Mouse (Mus musculus) limb, embryonic 13.5 days (tissue): ENCODE measurements at regions not wholly inside any gene's neighbourhood (a gene's known extent, or its start where the extent isn't known, plus 50 kb on each side); places are given as distances from the start of the nearest gene placed in this dataset.

Source experiments
- ATAC-seq: fragments of 200-750 bp; cut with Nextera tagmentation; 2 replicates; pipeline ENCODE4 v1.8.0; 2017; ENCODE audit warnings: low read depth, moderate number of reproducible peaks, moderate TSS enrichment; ENCODE audit not compliant: low FRiP score
- H3K27ac ChIP-seq: fragments of 300-500 bp; sonication (generic); 2 replicates; pipeline ENCODE4 v1.5.1; 2015; ENCODE audit warnings: inconsistent platforms, mild to moderate bottlenecking, moderate library complexity
- H3K27me3 ChIP-seq: fragments of 300-500 bp; sonication (generic); 2 replicates; pipeline ENCODE4 v1.6.1; 2015; ENCODE audit warnings: mild to moderate bottlenecking, inconsistent platforms
- H3K36me3 ChIP-seq: fragments of 300-500 bp; sonication (generic); 2 replicates; pipeline ENCODE4 v1.6.1; 2015; ENCODE audit warnings: inconsistent platforms, mild to moderate bottlenecking, moderate library complexity
- H3K4me1 ChIP-seq: fragments of 300-500 bp; sonication (generic); 2 replicates; pipeline ENCODE4 v1.6.1; 2015; ENCODE audit warnings: inconsistent platforms
- H3K4me2 ChIP-seq: fragments of 300-500 bp; sonication (generic); replicated peaks from 2 replicates; pipeline ENCODE4 v1.6.1; 2015; ENCODE audit warnings: inconsistent platforms, mild to moderate bottlenecking, moderate library complexity
- H3K4me3 ChIP-seq: fragments of 300-500 bp; sonication (generic); 2 replicates; pipeline ENCODE4 v1.5.1; 2015; ENCODE audit warnings: moderate library complexity, mild to moderate bottlenecking, inconsistent platforms
- H3K9ac ChIP-seq: fragments of 300-500 bp; sonication (generic); 2 replicates; pipeline ENCODE4 v1.6.1; 2015; ENCODE audit warnings: mild to moderate bottlenecking, inconsistent platforms
- H3K9me3 ChIP-seq: fragments of 300-500 bp; sonication (generic); 2 replicates; pipeline ENCODE4 v1.6.1; 2016; ENCODE audit warnings: inconsistent platforms
- WGBS: fragments of 180-500 bp; shearing (Covaris S2); methylation state at CpG from one replicate; pipeline ENCODE4 v1.1.7; 2015; 5-methylcytosine and 5-hydroxymethylcytosine counted together

DNA sequence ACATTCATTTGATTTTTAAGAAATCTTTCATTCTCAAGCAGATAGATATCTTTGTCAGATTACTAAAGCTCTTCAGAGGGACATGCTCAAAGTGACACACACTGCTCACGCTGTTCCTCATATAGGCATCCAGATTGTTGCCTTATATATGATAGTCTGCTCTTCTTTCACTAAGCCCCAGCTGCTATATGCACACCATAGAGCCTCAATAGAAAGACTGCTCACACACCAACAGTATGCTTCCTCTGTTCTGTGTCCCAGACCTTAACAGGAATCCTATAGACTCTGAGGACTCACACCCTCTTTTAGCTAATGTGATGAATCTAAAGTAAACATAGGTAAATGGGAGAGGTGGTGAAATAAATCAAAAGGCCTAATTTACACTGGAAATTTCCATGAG, 561.8 kb downstream of the Smarca1 start:
- Histone ChIP-seq H3K9ac (no peak overlapping the region), H3K9me3 (no peaks in the 10 kb centered on the region), H3K4me3 (no peak overlapping the region), H3K4me2 (no peak overlapping the region), H3K36me3 (no peaks in the 10 kb centered on the region), H3K27ac (no peak overlapping the region), H3K27me3 (no peaks in the 10 kb centered on the region), H3K4me1 (no peaks in the 10 kb centered on the region)
- WGBS = 89% methylated on average over 1 of the region's 1 CpGs
- ATAC-seq = no peak

DNA sequence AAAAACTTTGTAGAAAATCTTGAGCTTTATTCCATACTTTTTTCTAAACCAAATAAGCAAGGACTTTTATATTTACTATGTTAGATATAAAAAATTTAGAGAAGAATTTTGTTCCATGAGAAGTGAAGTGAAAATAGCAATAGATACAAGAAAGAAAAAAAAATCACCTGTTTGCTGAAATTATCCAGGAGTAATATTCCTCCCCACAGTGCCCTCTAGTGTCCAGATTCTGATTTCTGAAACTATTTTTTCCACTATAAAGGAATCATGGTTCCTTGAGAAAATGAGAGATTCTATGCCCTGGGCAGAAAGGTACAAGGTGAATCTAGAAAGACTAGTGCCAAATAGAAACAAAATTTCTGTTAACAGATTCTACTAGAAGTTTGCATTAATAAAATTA, 564.0 kb downstream of the Smarca1 start:
- H3K36me3 ChIP-seq = no peaks in the 10 kb centered on the region
- H3K27me3 ChIP-seq = no peaks in the 10 kb centered on the region
- no peaks in the 10 kb centered on the region for H3K9me3 ChIP-seq
- H3K4me1 ChIP-seq = no peaks in the 10 kb centered on the region
- no peak overlapping the region for H3K9ac ChIP-seq
- no peak overlapping the region for H3K4me3 ChIP-seq
- ATAC-seq = no peak
- no peak overlapping the region for H3K27ac ChIP-seq
- H3K4me2 ChIP-seq = no peak overlapping the region

DNA sequence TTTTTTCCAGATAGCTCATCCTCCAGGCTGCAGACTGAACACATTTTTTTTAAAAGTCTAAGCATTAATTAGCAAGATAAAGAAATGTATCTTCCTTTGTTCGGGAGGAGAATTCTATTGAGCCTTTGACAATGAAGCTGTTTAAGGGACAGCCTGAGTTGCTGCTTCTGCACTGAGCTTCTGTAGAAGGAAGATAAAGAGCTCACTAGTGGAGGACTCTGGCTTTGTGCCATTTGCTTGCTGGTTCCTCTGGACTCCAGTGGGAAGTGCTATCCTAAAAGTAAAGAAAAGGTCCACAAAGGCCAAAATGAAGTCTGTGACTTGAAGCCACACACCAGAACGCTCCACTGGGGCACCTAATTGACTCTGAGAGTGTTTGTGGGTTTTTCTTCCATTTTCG, 577.0 kb downstream of the Smarca1 start:
- Histone ChIP-seq H3K4me3 (no peak overlapping the region), H3K9ac (no peak overlapping the region), H3K4me2 (no peak overlapping the region), H3K9me3 (no peaks in the 10 kb centered on the region), H3K36me3 (no peaks in the 10 kb centered on the region), H3K27me3 (no peaks in the 10 kb centered on the region), H3K27ac (no peak overlapping the region), H3K4me1 (no peaks in the 10 kb centered on the region)
- ATAC-seq = no peak
- WGBS = 73% methylated on average over 3 of the region's 3 CpGs

DNA sequence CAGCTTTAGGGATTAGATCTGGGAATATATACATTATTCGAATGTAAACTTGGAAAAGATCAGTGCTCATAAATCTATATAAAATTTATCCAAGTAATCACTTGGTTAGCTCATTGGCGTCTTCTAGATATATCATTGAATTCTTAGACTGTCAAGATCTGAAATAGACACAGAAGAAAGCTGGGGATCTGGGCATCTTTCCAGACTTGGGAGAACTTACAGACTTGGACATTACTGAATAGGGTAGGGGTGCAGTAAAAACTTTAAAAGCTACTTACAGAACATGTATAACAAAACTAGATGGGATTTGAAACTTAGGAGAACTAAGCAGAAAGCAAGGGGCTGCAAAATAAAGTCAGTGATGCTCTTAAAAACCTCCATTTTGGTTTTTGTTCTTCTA, 585.6 kb downstream of the Smarca1 start:
- H3K4me3 ChIP-seq = no peak overlapping the region
- H3K9ac ChIP-seq = no peak overlapping the region
- no peak overlapping the region for H3K4me2 ChIP-seq
- H3K36me3 ChIP-seq = no peaks in the 10 kb centered on the region
- no peaks in the 10 kb centered on the region for H3K9me3 ChIP-seq
- 75% methylated on average over 2 of the region's 2 CpGs for WGBS
- H3K27me3 ChIP-seq = no peaks in the 10 kb centered on the region
- no peak for ATAC-seq
- no peak overlapping the region for H3K27ac ChIP-seq
- no peaks in the 10 kb centered on the region for H3K4me1 ChIP-seq

DNA sequence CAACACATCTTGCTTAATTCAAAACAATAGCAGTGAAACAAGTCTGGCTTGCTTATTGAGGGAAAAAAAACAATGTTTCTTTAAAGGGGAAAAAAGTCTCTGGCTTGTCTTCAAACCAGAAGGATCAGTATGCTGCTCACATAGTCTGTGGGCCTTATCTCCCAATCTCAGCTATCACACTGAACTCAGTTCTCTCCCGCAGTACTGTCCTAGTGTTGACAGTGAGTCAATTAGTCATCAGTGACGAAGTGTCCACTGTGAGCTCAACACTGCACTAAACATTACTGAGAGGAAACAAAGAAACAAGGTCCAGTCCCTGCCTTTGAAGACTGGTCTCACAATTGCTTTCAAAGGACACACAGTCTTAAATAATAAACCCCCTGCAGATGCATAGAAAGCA, 589.2 kb downstream of the Smarca1 start:
- Histone ChIP-seq H3K36me3 (no peaks in the 10 kb centered on the region), H3K4me3 (no peak overlapping the region), H3K4me1 (no peaks in the 10 kb centered on the region), H3K27ac (no peak overlapping the region), H3K27me3 (no peaks in the 10 kb centered on the region), H3K9me3 (no peaks in the 10 kb centered on the region), H3K9ac (no peak overlapping the region), H3K4me2 (no peak overlapping the region)
- ATAC-seq = no peak
- WGBS = 23% methylated on average over 2 of the region's 2 CpGs

DNA sequence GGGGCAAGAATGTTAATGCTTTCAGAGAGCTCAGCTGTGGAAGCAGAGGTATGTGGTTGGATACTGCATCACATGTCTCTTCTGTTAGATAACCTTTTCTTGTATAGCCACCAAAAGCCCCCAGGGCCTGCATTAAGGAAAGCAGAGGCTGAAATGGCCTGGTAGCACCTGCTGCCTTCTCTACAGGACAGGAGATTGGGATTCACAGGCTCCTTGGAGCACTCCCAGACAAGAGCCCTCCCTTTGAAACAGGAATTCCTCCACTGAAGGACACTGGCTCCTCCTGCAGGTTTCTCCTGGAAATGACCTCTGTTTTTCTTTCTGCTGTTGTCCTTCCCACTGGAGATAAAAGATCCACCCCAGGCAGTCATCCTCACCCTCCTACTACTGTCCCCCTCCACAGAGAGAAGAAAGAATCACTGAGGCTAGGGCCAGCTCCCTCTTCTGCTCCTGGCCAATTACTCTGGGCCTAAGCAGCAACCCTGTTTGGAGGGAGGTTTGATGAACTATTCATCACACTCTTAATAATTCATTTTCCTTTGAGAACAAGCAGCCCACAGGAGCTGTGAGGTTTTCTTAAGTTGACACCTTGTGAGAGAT, 600.1 kb downstream of the Smarca1 start:
- no peak overlapping the region for H3K4me2 ChIP-seq
- H3K27ac ChIP-seq = no peak overlapping the region
- 0 out of 2 replicates have a peak, but pooled peaks have one; percentile 54 for ATAC-seq
- no peaks in the 10 kb centered on the region for H3K36me3 ChIP-seq
- H3K27me3 ChIP-seq = no peaks in the 10 kb centered on the region
- no peak overlapping the region for H3K4me3 ChIP-seq
- H3K9ac ChIP-seq = no peak overlapping the region
- H3K9me3 ChIP-seq = no peaks in the 10 kb centered on the region
- H3K4me1 ChIP-seq = 0 out of 2 replicates have a peak, but pooled peaks cover 2% of the 10 kb centered on the region
